Mouse (Mus musculus) limb, embryonic 12.5 days (tissue): Measurements from ENCODE around the gene Zfp383. TPM values are rescaled to one million over a fixed set of nuclear protein-coding genes. Genes with fewer than 3 reads are reported as not detected.
"Not testable (repeated sequence)": the region's sequence is repeated elsewhere in the genome, so short reads cannot be mapped to it uniquely, and the experiment has no call there.

Source experiments
- ATAC-seq: fragments of 200-750 bp; cut with Nextera tagmentation; 2 replicates; pipeline ENCODE4 v1.8.0; 2017; ENCODE audit warnings: low read depth, moderate TSS enrichment; ENCODE audit not compliant: insufficient number of reproducible peaks, insufficient read depth, low FRiP score, low TSS enrichment
- H3K27ac ChIP-seq: fragments of 300-500 bp; sonication (generic); 2 replicates; pipeline ENCODE4 v1.5.1; 2016; ENCODE audit warnings: mild to moderate bottlenecking, moderate library complexity
- H3K27me3 ChIP-seq: fragments of 300-500 bp; sonication (generic); 2 replicates; pipeline ENCODE4 v1.6.1; 2016; ENCODE audit warnings: mild to moderate bottlenecking, moderate library complexity
- H3K36me3 ChIP-seq: fragments of 300-500 bp; sonication (generic); 2 replicates; pipeline ENCODE4 v1.6.1; 2016; ENCODE audit warnings: mild to moderate bottlenecking, moderate library complexity
- H3K4me1 ChIP-seq: fragments of 300-500 bp; sonication (generic); replicated peaks from 2 replicates; pipeline ENCODE4 v1.6.1; 2016
- H3K4me2 ChIP-seq: fragments of 300-500 bp; sonication (generic); 2 replicates; pipeline ENCODE4 v1.6.1; 2016; ENCODE audit warnings: mild to moderate bottlenecking, moderate library complexity
- H3K4me3 ChIP-seq: fragments of 300-500 bp; sonication (generic); replicated peaks from 2 replicates; pipeline ENCODE4 v1.5.1; 2016; ENCODE audit warnings: mild to moderate bottlenecking
- H3K9ac ChIP-seq: fragments of 300-500 bp; sonication (generic); replicated peaks from 2 replicates; pipeline ENCODE4 v1.6.1; 2016; ENCODE audit warnings: mild to moderate bottlenecking, moderate library complexity
- H3K9me3 ChIP-seq: fragments of 300-500 bp; sonication (generic); 2 replicates; pipeline ENCODE4 v1.6.1; 2016; ENCODE audit warnings: mild to moderate bottlenecking, moderate library complexity
- WGBS: fragments of 180-500 bp; shearing (Covaris S2); methylation state at CpG from one replicate; pipeline ENCODE4 v1.1.7; 2016; 5-methylcytosine and 5-hydroxymethylcytosine counted together
- polyA plus RNA-seq: library from polyadenylated mRNA; unstranded; fragments of >200 nt; fragmentation: Nextera tagmentation; extraction: Ambion mirVana; gene quantifications from 2 replicates; pipeline ENCODE4 v1.2.1, GENCODE M21; 2016

The Zfp383 gene
- 6.7 TPM in 2 replicates for polyA plus RNA-seq

- H3K27me3 ChIP-seq = no peaks in the 10 kb centered on the region
- ATAC-seq = peak; percentile 86
- peak within 1 kb of the TSS; percentile 68 for H3K4me2 ChIP-seq
- H3K4me3 ChIP-seq = peak within 1 kb of the TSS; percentile 57
- H3K9me3 ChIP-seq = no peaks in the 10 kb centered on the region
- peaks cover 36% of the 10 kb centered on the region for H3K36me3 ChIP-seq
- H3K4me1 ChIP-seq = peaks cover 18% of the 10 kb centered on the region
- whole genome bisulfite sequencing = under 1% methylated on average over 33 of the region's 33 CpGs
- peak within 1 kb of the TSS; percentile 70 for H3K9ac ChIP-seq
- H3K27ac ChIP-seq = peak within 1 kb of the TSS; percentile 81
These were observed at the start of gene Zfp383 for GRCm38 (mm10) chr7:29908130-29908950. TSS of gene Zfp383 (plus strand) at chr7:29908223.

DNA sequence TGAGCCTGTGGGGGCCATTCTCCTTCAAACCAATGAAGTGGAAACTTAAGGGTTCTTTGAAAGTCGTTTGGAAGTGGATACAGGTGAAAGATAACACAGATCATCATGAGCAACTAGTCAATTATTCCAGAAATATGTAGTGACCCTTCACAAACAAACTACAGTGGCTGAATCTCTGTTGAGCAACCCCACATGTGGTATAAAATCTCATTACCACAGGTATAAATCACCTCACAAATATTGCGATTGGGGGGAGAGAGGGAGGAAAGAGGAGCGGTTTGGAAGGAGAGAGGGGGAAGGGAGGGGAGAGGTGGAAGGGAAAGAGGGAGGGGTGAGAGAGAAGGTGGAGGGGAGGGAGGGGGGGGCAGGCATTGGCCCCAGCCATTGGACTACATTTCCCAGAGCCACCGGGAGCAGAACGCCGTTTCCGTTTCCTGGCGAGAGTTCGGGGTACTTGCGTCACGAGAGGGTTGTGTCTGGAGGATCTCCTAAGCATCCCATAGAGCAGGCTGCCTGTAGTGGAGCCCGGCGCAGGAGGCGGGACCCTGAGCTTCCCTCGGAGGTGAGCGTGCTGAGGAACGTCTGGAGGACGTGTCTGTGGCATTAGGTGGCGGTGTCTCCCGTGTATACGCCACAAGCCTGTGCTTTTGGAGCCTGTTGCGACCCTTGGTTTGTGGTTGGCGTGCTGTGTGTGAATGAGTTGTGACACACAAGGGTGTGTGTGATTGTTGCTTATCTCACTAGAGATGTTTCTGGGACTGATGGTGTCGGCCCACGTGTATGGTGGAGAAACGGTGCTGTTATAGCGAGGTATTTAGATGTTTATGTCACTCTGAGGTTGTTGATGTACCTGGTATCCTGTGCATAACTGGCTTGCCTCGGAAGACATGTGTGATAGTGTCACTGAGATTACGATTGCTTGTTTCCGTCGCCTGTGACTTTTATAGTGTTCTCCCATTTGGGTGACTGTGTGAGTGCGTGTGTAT lies 48.2 kb upstream of the Zfp383 start, which contains the start of gene Zfp420:
TSS of gene Zfp420 (plus strand) at position 448 of the 986 bp plus-strand sequence.
- H3K36me3 ChIP-seq = peaks cover 10% of the 10 kb centered on the region; the same call in 1 of the 2 replicates
- H3K27me3 ChIP-seq = no peaks in the 10 kb centered on the region
- peak; percentile 97 for ATAC-seq
- 6% methylated on average over 32 of the region's 32 CpGs for WGBS
- 0 out of 2 replicates have a peak within 1 kb of the TSS, but pooled peaks have one; percentile 4 for H3K27ac ChIP-seq
- H3K9ac ChIP-seq = peak within 1 kb of the TSS; percentile 73
- peak within 1 kb of the TSS; percentile 66 for H3K4me3 ChIP-seq
- peaks cover 8% of the 10 kb centered on the region for H3K4me1 ChIP-seq
- peak within 1 kb of the TSS; percentile 78 for H3K4me2 ChIP-seq
- H3K9me3 ChIP-seq = no peaks in the 10 kb centered on the region

- H3K9ac ChIP-seq = no peak overlapping the region
- H3K36me3 ChIP-seq = peaks cover 10% of the 10 kb centered on the region; the same call in 1 of the 2 replicates
- no peak for ATAC-seq
- peaks cover 8% of the 10 kb centered on the region for H3K4me1 ChIP-seq
- H3K27me3 ChIP-seq = no peaks in the 10 kb centered on the region
- no peak overlapping the region for H3K4me2 ChIP-seq
- H3K27ac ChIP-seq = no peak overlapping the region
- no peak overlapping the region for H3K4me3 ChIP-seq
- WGBS = 89% methylated on average over 7 of the region's 7 CpGs
- H3K9me3 ChIP-seq = no peaks in the 10 kb centered on the region
These were observed 46.4 kb upstream of the Zfp383 start for GRCm38 (mm10) chr7:29861660-29862059.

DNA sequence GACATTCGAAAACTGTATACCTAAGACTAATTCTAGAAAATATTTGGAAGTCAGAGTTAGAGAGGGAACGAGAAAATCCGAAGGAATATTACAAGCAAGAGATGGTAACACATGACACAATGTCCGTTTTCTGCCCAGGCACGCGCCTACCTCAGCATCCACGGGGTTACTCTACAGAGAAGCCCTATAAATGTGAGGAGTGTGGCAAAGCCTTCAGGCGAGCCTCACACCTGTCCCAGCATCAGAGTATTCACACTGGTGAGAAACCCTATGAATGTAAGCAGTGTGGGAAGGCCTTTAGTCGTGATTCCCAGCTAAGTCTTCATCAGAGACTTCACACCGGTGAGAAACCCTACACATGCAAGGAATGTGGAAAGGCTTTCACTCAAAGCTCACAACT lies 33.8 kb upstream of the Zfp383 start:
- H3K4me1 ChIP-seq = no peaks in the 10 kb centered on the region
- peaks cover 52% of the 10 kb centered on the region for H3K36me3 ChIP-seq
- 94% methylated on average over 10 of the region's 10 CpGs for WGBS
- no peak for ATAC-seq
- H3K9ac ChIP-seq = no peak overlapping the region
- H3K4me3 ChIP-seq = no peak overlapping the region
- no peaks in the 10 kb centered on the region for H3K27me3 ChIP-seq
- no peak overlapping the region for H3K4me2 ChIP-seq
- H3K27ac ChIP-seq = no peak overlapping the region
- H3K9me3 ChIP-seq = peaks cover 42% of the 10 kb centered on the region

DNA sequence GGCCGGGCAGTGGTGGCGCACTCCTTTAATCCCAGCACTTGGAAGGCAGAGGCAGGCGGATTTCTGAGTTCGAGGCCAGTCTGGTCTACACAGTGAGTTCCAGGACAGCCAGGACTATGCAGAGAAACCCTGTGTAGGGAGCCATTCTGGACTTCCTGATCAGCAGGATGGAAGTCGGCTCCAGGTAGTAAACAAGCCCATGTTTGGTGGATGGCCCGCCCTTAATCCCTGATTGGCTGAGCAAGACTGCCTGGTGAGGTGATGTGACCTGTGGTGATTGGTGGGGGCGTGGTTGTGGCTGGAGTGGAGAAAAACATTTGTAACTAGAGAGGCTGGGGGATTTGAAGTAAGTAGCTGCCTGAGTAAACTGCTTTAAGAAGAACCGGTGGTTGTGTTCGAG lies 30.5 kb upstream of the Zfp383 start:
- not testable (repeated sequence) for ATAC-seq, H3K4me3 ChIP-seq, H3K27ac ChIP-seq, H3K27me3 ChIP-seq, H3K4me2 ChIP-seq, H3K9ac ChIP-seq, H3K4me1 ChIP-seq
- peaks cover 28% of the 10 kb centered on the region for H3K9me3 ChIP-seq
- 92% methylated on average over 9 of the region's 9 CpGs for WGBS
- H3K36me3 ChIP-seq = peaks cover 45% of the 10 kb centered on the region

DNA sequence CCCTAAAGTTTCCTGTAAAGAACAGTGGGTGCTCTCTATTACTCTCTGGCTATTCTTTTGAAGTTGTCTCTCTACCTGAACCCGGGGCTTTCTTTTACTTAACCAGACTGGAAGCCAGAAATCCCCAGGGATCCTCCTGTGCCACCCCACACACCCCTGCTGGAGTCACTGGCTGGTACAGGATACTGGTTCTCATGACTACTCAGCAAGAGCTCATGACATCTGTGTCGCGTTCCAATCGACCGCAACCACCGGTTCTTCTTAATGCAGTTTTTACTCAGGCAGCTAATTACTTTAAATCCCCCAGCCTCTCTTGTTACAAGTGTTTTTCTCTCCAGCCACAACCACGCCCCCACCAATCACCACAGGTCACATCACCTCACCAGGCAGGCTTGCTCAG lies 28.0 kb upstream of the Zfp383 start:
- no peaks in the 10 kb centered on the region for H3K27me3 ChIP-seq
- H3K36me3 ChIP-seq = peaks cover 34% of the 10 kb centered on the region
- no peak overlapping the region for H3K4me2 ChIP-seq
- ATAC-seq = no peak
- no peak overlapping the region for H3K4me3 ChIP-seq
- H3K9me3 ChIP-seq = peaks cover 34% of the 10 kb centered on the region
- no peak overlapping the region for H3K27ac ChIP-seq
- H3K4me1 ChIP-seq = no peaks in the 10 kb centered on the region
- 34% methylated on average over 7 of the region's 7 CpGs for WGBS
- H3K9ac ChIP-seq = no peak overlapping the region

DNA sequence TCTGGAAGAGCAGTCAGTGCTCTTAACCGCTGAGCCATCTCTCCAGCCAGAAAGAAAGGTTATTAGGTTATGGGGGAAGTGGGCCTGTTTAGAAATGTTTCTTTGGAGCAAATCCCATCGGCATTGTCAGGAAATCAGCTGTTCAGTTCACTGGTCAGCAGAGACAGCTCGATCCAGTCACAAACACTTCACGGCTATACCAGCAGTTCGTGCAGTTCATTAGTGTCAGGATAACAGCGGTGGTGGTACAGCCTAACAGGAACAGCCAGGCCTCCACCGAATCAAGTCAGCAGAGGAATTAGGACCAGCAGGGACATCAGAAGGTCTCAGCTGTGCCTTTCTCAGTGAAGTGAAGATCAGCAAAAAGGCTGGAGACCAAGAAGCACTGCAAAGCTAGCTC lies 27.1 kb upstream of the Zfp383 start:
- Histone ChIP-seq H3K27ac (no peak overlapping the region), H3K9ac (no peak overlapping the region), H3K27me3 (no peaks in the 10 kb centered on the region), H3K4me1 (no peaks in the 10 kb centered on the region), H3K9me3 (peaks cover 35% of the 10 kb centered on the region), H3K36me3 (peaks cover 25% of the 10 kb centered on the region), H3K4me3 (no peak overlapping the region), H3K4me2 (no peak overlapping the region)
- WGBS = 90% methylated on average over 7 of the region's 7 CpGs
- no peak for ATAC-seq

GRCm38 (mm10) chr7:29890501-29890900 lies 17.5 kb upstream of the Zfp383 start:
- Histone ChIP-seq H3K4me1 (no peaks in the 10 kb centered on the region), H3K4me2 (no peak overlapping the region), H3K27me3 (no peaks in the 10 kb centered on the region), H3K4me3 (no peak overlapping the region), H3K9ac (no peak overlapping the region), H3K9me3 (peaks cover 75% of the 10 kb centered on the region), H3K27ac (no peak overlapping the region), H3K36me3 (peaks cover 56% of the 10 kb centered on the region)
- 96% methylated on average over 7 of the region's 7 CpGs for WGBS
- ATAC-seq = no peak

- H3K4me1 ChIP-seq = no peaks in the 10 kb centered on the region
- peaks cover 79% of the 10 kb centered on the region for H3K36me3 ChIP-seq
- H3K4me3 ChIP-seq = no peak overlapping the region
- no peak overlapping the region for H3K27ac ChIP-seq
- H3K9ac ChIP-seq = no peak overlapping the region
- H3K9me3 ChIP-seq = peaks cover 66% of the 10 kb centered on the region
- ATAC-seq = no peak
- no peaks in the 10 kb centered on the region for H3K27me3 ChIP-seq
- no peak overlapping the region for H3K4me2 ChIP-seq
- 97% methylated on average over 4 of the region's 4 CpGs for WGBS
These were observed 15.3 kb upstream of the Zfp383 start for GRCm38 (mm10) chr7:29892756-29893155.

DNA sequence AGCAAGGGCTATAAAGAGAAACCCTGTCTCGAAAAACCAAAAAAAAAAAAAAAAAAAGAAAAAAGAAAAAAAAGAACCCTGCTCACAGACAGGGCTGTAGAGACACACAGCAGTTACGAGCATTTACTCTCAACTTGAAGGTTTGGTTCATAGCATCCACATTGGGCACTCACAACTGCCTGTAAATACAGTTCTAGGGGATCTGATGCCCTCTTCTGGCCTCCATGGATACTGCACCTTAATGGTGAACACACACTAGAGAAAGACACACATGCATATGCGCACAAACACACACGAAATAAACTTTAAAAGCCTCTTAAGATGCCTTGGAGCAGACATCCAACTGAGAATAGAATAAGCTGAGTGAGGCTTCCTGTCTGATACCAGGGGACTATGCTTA lies 9.7 kb upstream of the Zfp383 start:
- H3K36me3 ChIP-seq = peaks cover 94% of the 10 kb centered on the region
- no peak for ATAC-seq
- no peak overlapping the region for H3K9ac ChIP-seq
- no peak overlapping the region for H3K4me2 ChIP-seq
- H3K27me3 ChIP-seq = no peaks in the 10 kb centered on the region
- no peak overlapping the region for H3K4me3 ChIP-seq
- H3K9me3 ChIP-seq = peaks cover 38% of the 10 kb centered on the region
- no peak overlapping the region for H3K27ac ChIP-seq
- no peaks in the 10 kb centered on the region for H3K4me1 ChIP-seq
- 92% methylated on average over 4 of the region's 4 CpGs for WGBS

DNA sequence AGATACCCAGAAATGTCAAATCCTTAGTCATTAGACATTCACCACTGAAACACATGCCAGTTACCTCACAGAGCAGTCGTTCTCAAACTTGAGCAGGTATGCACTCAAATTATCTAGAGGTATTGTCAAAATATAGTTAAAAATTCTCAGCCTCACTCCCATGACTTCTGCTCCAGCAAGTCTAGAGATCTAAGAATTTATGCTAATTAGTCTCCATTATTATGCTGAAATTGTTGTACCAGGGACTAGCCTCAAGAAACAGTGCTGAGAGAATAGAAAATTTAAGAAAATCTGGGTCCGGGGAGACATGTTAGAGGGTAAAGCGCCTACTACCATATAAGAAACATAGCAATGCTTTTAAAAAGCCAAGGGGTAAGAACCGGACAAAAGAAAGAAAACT lies 3.9 kb upstream of the Zfp383 start:
- no peaks in the 10 kb centered on the region for H3K9me3 ChIP-seq
- peaks cover 42% of the 10 kb centered on the region for H3K36me3 ChIP-seq
- no peaks in the 10 kb centered on the region for H3K27me3 ChIP-seq
- ATAC-seq = no peak
- 94% methylated on average over 4 of the region's 4 CpGs for WGBS
- no peak overlapping the region for H3K27ac ChIP-seq
- no peak overlapping the region for H3K9ac ChIP-seq
- H3K4me2 ChIP-seq = no peak overlapping the region
- H3K4me3 ChIP-seq = no peak overlapping the region
- peaks cover 3% of the 10 kb centered on the region for H3K4me1 ChIP-seq
